Mouse (Mus musculus): ENCODE measurements around the gene Dpm3. TPM values are rescaled to one million over a fixed set of nuclear protein-coding genes. Genes with fewer than 3 reads are reported as not detected.

Gene Dpm3
- polyA plus RNA-seq, 1 experiment from 2014 or later = 101 TPM

DNA sequence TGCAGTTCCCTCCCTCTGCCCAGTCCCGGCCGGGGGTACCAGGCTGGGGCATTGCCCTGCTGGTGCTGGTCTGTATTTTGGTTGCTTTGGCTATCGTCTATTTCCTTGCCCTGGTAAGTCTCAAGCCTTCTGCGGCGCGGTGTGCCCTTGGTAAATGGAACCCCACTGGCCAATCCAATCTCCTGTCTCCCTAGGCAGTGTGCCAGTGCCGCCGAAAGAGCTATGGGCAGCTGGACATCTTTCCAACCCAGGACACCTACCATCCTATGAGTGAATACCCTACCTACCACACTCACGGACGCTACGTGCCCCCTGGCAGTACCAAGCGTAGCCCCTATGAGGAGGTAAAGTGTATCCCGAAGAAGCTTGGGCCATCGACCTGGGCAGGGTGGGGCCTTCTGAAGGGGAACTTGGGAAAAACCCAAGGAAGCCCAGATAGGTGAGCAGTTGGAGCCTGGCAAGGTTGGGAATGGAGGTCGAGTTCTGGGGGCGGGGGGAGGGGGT, 27.3 kb upstream of the Dpm3 start:
- Histone ChIP-seq H3K4me3 (no peak overlapping the region), H3K4me2 (replicated peaks) (no peak overlapping the region), H3K9me3 (no peaks in the 10 kb centered on the region), H3K27ac (no peak overlapping the region), H3K9ac (no peak overlapping the region), H3K4me1 (peaks cover 14% of the 10 kb centered on the region), H3K36me3 (no peaks in the 10 kb centered on the region), H3K27me3 (peaks cover 19% of the 10 kb centered on the region; the same call in 1 of the 2 replicates)
- WGBS = 71% methylated on average over 16 of the region's 16 CpGs
- ATAC-seq (ENCODE audit: insufficient number of reproducible peaks, insufficient read depth, low FRiP score, low TSS enrichment) = no peak

DNA sequence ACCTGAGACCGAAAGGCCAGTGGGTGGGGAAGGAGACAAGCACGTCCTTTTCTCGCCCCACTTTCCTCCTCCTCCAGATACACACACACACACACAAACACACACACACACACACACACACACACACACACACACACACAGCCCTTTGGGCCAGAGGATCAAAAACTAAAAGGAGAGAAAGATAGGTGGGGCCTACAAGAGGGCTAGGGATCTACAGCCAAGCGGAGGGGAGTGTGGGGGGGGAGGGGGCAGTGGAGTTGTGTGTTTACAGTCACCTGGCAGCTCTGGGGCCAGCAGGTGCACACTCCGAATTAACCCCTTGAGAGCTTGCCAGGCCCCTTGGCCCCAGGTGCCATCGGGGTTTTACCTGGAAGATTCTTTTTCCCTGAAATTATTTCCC, 26.5 kb upstream of the Dpm3 start:
- H3K36me3 ChIP-seq = 0 out of 2 replicates have a peak, but pooled peaks cover 2% of the 10 kb centered on the region
- no peak for ATAC-seq (ENCODE audit: insufficient number of reproducible peaks, insufficient read depth, low FRiP score, low TSS enrichment)
- no peak overlapping the region for H3K4me3 ChIP-seq
- peaks cover 19% of the 10 kb centered on the region; the same call in 1 of the 2 replicates for H3K27me3 ChIP-seq
- H3K4me2 ChIP-seq (replicated peaks) = no peak overlapping the region
- no peaks in the 10 kb centered on the region for H3K9me3 ChIP-seq
- H3K9ac ChIP-seq = 0 out of 2 replicates have a peak overlapping the region, but pooled peaks have one; percentile 7
- peaks cover 9% of the 10 kb centered on the region for H3K4me1 ChIP-seq
- 67% methylated on average over 6 of the region's 6 CpGs for WGBS
- no peak overlapping the region for H3K27ac ChIP-seq

DNA sequence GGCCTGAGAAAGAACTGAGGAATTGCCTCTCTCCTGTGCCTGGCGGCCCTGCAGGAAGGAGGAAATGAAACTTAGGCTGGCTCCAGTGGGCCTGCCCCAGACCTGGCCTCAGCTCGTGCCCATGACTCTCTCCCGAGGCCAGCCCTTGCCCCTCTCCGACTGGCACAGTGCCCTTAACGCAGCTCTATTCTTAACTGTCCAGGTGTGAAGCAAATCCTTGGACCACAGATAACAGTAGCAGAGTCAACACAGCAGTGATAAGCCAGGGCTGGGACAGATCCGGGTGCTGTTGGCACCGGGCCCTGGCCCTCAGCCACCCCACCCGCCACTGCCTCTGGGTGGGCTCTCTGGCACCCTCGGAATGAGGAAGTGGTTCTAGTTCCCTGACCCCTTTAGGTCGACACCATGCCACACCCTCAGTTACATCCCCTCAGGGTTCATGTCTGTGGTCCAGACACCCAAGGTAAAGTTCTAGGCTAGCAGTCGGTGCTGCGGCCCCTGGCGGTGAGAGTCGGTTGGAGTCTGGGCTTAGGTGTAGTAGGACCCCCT, 25.5 kb upstream of the Dpm3 start:
- H3K4me1 ChIP-seq = peaks cover 3% of the 10 kb centered on the region; the same call in 1 of the 2 replicates
- ATAC-seq (ENCODE audit: insufficient number of reproducible peaks, insufficient read depth, low FRiP score, low TSS enrichment) = no peak
- WGBS = 81% methylated on average over 14 of the region's 14 CpGs
- no peaks in the 10 kb centered on the region for H3K9me3 ChIP-seq
- no peak overlapping the region for H3K4me3 ChIP-seq
- H3K4me2 ChIP-seq (replicated peaks) = no peak overlapping the region
- H3K27ac ChIP-seq = no peak overlapping the region
- H3K27me3 ChIP-seq = peaks cover 19% of the 10 kb centered on the region; the same call in 1 of the 2 replicates
- H3K9ac ChIP-seq = no peak overlapping the region
- H3K36me3 ChIP-seq = peaks cover 10% of the 10 kb centered on the region

DNA sequence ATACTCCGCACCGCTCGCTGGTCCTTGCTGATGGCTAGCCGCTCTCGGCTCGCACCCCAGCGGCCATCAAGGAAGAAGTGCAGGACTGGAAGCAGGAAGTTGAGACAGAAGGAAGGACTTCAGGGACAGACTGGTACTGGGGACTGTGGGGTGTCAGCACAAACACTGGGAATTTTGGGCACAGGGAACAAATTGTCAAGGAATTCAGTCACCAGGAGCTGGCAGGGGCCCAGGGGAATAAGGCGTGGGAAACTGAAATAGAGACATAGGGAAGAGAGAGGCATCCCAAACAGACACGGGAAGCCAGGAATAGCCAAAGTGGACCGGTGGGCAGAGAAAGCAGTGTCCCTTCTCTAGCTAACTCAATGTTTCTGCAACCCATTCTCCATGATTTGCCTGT, 22.6 kb upstream of the Dpm3 start:
- Histone ChIP-seq H3K36me3 (peaks cover 16% of the 10 kb centered on the region), H3K4me3 (no peak overlapping the region), H3K27me3 (peaks cover 2% of the 10 kb centered on the region; the same call in 1 of the 2 replicates), H3K9me3 (no peaks in the 10 kb centered on the region), H3K4me1 (no peaks in the 10 kb centered on the region), H3K4me2 (replicated peaks) (no peak overlapping the region), H3K27ac (no peak overlapping the region), H3K9ac (no peak overlapping the region)
- no peak for ATAC-seq (ENCODE audit: insufficient number of reproducible peaks, insufficient read depth, low FRiP score, low TSS enrichment)
- 87% methylated on average over 10 of the region's 10 CpGs for WGBS

DNA sequence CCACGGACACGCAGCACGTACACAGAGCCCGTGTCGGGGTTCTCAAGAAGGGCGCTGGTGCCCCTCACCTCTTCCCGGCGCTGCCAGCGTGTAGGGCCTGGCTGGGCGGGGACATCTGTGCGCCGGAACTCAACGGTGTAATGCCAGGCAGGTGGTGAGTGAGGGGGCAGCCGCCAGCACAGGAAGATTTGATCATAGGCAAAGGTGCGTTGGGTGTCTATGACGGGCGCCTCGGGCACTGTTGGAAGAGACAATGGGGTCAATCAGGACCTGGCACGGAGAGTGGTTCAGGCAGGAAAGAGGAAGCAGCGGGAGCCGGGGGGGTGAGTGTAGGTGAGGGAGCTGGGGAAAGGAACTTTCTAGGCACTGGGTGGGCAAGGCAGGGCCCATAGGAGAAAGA, 21.5 kb upstream of the Dpm3 start:
- no peaks in the 10 kb centered on the region for H3K9me3 ChIP-seq
- H3K4me1 ChIP-seq = no peaks in the 10 kb centered on the region
- peaks cover 23% of the 10 kb centered on the region for H3K36me3 ChIP-seq
- no peaks in the 10 kb centered on the region for H3K27me3 ChIP-seq
- no peak overlapping the region for H3K4me3 ChIP-seq
- no peak overlapping the region for H3K9ac ChIP-seq
- H3K27ac ChIP-seq = no peak overlapping the region
- WGBS = 94% methylated on average over 21 of the region's 21 CpGs
- ATAC-seq (ENCODE audit: insufficient number of reproducible peaks, insufficient read depth, low FRiP score, low TSS enrichment) = no peak
- no peak overlapping the region for H3K4me2 ChIP-seq (replicated peaks)

DNA sequence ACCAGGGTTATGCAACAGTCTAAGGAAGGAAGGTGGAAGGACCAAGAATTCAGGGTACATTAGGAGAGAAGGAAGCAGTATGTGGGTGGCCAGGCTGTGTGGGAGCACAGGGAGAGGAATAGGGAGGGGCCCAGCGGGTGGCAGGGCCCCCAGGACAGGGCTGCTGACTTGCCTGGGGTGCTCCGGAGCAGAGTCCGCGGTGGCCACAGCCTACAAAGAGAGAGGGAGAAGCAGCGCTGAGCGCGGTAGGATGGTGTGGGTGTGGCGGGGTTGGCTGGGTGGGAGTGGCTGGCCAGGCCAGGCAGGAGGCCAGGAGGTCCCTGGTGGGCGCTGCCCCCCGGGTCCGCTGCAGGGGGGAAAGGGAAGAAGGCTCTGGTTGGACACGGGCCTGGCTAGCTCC, 20.7 kb upstream of the Dpm3 start:
- Histone ChIP-seq H3K4me2 (replicated peaks) (no peak overlapping the region), H3K36me3 (peaks cover 23% of the 10 kb centered on the region), H3K9me3 (no peaks in the 10 kb centered on the region), H3K4me1 (peaks cover 2% of the 10 kb centered on the region), H3K27ac (no peak overlapping the region), H3K9ac (no peak overlapping the region; the same call in 1 of the 2 replicates), H3K27me3 (no peaks in the 10 kb centered on the region), H3K4me3 (no peak overlapping the region)
- ATAC-seq (ENCODE audit: insufficient number of reproducible peaks, insufficient read depth, low FRiP score, low TSS enrichment) = no peak
- WGBS = 69% methylated on average over 9 of the region's 12 CpGs

DNA sequence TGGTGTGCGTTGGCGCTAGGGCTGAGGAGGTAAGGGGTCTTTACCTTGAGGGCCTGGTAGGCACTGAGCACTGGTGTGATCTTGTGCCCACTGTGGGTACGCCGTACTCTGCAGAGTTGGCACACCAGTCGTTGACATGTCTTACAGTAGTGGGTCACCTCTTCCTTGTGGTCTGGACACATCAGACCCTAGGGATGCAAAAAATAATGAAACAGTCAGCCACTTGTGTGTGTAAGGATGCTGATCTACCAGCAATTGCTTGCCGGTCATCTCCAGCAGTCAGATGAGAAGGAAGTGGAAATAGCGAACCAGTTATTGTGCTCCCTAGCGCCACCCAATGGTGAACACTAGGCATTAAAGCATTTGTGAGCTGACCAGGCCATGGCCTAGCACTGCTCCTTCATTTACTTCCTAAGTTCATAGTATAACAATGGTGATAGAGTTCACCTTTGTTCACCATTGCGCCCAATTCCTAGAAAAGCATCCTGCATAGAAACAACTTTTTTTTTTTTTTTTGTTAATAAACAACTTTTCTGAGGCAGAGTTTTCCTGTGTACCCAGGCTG, 16.7 kb upstream of the Dpm3 start:
- Histone ChIP-seq H3K36me3 (peaks cover 22% of the 10 kb centered on the region), H3K4me2 (replicated peaks) (no peak overlapping the region), H3K9me3 (no peaks in the 10 kb centered on the region), H3K4me1 (peaks cover 33% of the 10 kb centered on the region), H3K27me3 (no peaks in the 10 kb centered on the region; the same call in 1 of the 2 replicates), H3K27ac (no peak overlapping the region), H3K9ac (no peak overlapping the region), H3K4me3 (no peak overlapping the region)
- no peak for ATAC-seq (ENCODE audit: insufficient number of reproducible peaks, insufficient read depth, low FRiP score, low TSS enrichment)
- WGBS = 72% methylated on average over 9 of the region's 9 CpGs

DNA sequence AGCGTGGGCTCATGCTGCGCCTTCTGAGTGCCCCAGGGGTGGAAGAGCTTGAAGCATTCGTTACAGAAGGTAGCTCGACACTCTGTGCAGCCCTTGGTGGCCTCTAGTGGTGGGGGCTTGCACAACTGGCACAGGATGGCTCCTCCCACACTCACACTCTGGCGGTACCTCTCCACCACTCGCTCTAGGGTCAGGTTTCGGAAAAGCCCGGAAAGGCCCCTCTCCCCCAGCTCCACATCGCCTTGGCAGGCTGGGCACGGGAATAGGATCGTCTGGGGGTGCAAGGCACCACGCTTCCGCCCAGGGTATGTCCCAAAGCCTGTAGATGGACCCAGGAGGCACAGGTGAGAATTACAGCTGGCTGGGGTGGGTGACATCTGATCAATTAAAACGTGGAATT, 15.5 kb upstream of the Dpm3 start:
- Histone ChIP-seq H3K4me3 (peak overlapping the region; percentile 73), H3K36me3 (peaks cover 14% of the 10 kb centered on the region), H3K27ac (peak overlapping the region; percentile 52; the same call in 1 of the 2 replicates), H3K4me2 (replicated peaks) (peak overlapping the region; percentile 76), H3K4me1 (peaks cover 35% of the 10 kb centered on the region), H3K9ac (0 out of 2 replicates have a peak overlapping the region, but pooled peaks have one; percentile 4), H3K27me3 (no peaks in the 10 kb centered on the region; the same call in 1 of the 2 replicates), H3K9me3 (no peaks in the 10 kb centered on the region)
- ATAC-seq (ENCODE audit: insufficient number of reproducible peaks, insufficient read depth, low FRiP score, low TSS enrichment) = no peak; the same call in 1 of the 2 replicates
- 7% methylated on average over 14 of the region's 14 CpGs for WGBS

DNA sequence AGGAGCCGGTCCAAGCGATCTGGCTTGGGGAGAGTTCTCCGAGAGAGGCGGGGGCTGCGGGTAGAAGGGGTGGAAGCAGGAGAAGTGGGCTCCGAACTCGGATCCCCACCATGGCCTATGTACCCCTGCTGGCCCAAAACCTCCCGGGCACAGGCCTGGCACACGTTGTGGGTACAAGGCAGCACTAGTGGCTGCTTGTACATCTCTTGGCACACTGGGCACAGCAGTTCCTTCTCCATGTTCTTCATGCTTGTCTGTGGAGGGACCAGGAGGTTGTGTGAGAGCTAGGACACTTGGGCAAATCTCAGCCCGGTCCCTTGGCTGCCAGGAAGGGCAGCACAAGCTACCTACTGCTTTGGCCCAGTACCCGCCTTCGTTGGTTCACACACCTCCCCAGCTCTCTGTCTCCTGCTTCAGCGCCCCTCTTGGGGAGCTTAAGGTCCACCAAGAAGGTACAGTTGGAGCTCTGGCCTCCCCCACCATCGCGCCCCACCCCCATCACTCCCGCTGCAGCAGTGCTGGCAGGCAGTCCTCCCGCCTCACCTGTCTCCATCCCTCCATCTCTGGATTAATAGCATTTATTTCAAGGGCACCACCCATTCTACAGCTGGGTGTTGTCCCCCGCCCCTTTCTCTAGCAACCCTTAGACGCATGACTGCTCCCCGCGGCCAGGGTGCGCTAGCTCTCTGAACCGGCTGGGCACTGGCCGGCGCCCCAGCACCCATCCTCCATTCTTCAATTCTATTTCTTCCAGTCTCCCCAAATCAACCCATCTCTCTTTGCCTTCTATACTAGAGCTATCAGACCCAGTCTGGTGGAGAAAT, 14.8 kb upstream of the Dpm3 start:
- 11% methylated on average over 25 of the region's 25 CpGs for WGBS
- H3K4me1 ChIP-seq = peaks cover 35% of the 10 kb centered on the region
- peak overlapping the region; percentile 48 for H3K9ac ChIP-seq
- ATAC-seq (ENCODE audit: insufficient number of reproducible peaks, insufficient read depth, low FRiP score, low TSS enrichment) = no peak
- no peaks in the 10 kb centered on the region for H3K9me3 ChIP-seq
- peak overlapping the region; percentile 76 for H3K4me2 ChIP-seq (replicated peaks)
- H3K27ac ChIP-seq = peak overlapping the region; percentile 72; the same call in 1 of the 2 replicates
- H3K27me3 ChIP-seq = no peaks in the 10 kb centered on the region; the same call in 1 of the 2 replicates
- H3K4me3 ChIP-seq = peak overlapping the region; percentile 73
- peaks cover 13% of the 10 kb centered on the region; the same call in 1 of the 2 replicates for H3K36me3 ChIP-seq

DNA sequence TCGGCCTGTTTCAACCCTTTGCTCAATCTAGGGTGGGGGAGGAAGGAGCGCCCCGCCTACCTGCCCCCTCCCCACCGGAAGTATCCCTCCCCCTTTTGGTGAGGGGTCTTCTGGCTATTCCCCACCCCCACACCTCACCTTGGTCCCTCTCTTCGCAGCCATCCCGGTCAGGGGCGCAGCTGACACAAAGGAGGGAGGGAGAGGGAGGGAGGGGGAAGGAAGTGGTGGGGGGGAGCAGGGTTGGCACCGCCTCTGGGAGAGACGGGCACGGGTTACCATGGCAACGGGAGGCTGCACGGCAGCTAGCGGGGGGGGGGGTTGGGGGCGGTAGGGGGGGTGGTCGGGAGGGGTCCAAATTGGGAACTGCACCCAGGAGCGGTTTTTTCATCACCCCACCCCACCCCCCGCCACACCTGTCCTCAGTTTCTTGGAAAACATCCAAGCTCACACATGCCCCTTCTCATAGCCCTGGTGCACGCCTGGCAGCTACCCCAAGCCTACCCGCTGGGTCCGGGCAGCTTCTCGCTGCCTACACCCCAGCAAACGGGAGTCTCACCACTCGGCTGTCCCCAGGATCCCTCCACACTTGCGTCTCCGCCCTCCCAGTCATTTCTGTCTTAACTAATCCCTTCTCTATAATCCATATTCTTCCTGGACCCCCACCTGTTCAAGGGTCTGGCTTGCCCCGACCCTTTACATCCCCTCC, 14.0 kb upstream of the Dpm3 start:
- Histone ChIP-seq H3K27me3 (no peaks in the 10 kb centered on the region; the same call in 1 of the 2 replicates), H3K4me2 (replicated peaks) (peak overlapping the region; percentile 76), H3K9me3 (no peaks in the 10 kb centered on the region), H3K9ac (peak overlapping the region; percentile 48), H3K27ac (peak overlapping the region; percentile 72), H3K4me1 (peaks cover 35% of the 10 kb centered on the region), H3K4me3 (peak overlapping the region; percentile 73), H3K36me3 (peaks cover 20% of the 10 kb centered on the region; the same call in 1 of the 2 replicates)
- ATAC-seq (ENCODE audit: insufficient number of reproducible peaks, insufficient read depth, low FRiP score, low TSS enrichment) = peak; percentile 16
- WGBS = 1% methylated on average over 16 of the region's 26 CpGs

DNA sequence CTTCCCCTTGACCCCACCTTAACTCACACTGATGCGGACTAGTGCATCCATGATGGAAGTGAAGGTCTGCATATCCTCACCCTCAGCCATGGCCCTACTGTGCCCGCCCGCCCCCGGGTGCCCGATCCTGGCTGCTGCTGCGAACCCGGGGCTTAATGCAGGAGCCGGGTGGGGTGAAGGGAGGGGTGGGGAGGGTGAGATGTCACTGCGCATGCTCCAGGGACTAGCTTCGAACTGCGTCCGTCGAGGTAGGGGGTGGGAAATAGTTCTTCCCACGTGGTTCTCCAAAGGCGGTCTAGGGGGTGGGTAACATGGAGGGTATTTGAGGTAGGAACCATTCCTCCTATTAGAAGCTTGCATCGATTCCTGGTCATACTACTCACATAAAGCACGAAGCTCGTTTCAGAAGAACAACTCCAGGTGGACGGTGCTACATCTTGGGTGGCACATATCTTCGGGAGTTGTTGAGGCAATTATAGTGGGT, 13.4 kb upstream of the Dpm3 start, which contains the start of gene Krtcap2:
Gene Krtcap2 (plus strand): TSS at position 279 of the 484 bp plus-strand sequence.
- 4% methylated on average over 18 of the region's 20 CpGs for WGBS
- ATAC-seq (ENCODE audit: insufficient number of reproducible peaks, insufficient read depth, low FRiP score, low TSS enrichment) = peak; percentile 8; the same call in 1 of the 2 replicates
- Histone ChIP-seq H3K27me3 (no peaks in the 10 kb centered on the region; the same call in 1 of the 2 replicates), H3K4me2 (replicated peaks) (peak within 1 kb of the TSS; percentile 76), H3K9ac (peak within 1 kb of the TSS; percentile 64), H3K4me1 (peaks cover 38% of the 10 kb centered on the region), H3K36me3 (peaks cover 20% of the 10 kb centered on the region; the same call in 1 of the 2 replicates), H3K4me3 (peak within 1 kb of the TSS; percentile 73), H3K9me3 (no peaks in the 10 kb centered on the region), H3K27ac (peak within 1 kb of the TSS; percentile 72)

Measured in embryonic facial prominence, embryonic 12.5 days (tissue).